Mouse (Mus musculus): ENCODE data around the gene Olfr424. TPM values are rescaled to one million over a fixed set of nuclear protein-coding genes. Genes with fewer than 3 reads are reported as not detected.

The Olfr424 gene
- not detected in 2 replicates for polyA plus RNA-seq (2012; rRNA removed)

DNA sequence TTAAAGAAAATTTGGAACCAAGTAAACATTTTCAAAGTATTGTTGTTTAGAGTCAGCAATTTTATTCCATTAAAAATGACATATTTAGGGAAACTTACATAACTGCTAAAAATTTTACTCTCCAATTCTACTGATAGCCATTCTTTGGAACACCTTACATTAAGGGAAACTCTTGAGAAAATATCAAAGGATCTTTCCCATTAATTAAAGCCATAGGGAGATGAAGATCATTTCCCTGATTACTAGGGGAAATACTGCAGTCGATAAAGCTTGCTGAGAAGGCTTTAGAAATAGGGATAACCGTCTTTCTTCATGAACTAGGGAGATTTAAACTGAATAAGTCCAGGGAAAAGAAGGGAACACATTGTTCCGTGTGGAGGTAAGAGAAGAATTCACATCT lies at the start of gene Olfr424:
TSS of gene Olfr424 (plus strand) at position 301 of the 400 bp plus-strand sequence.

DNA sequence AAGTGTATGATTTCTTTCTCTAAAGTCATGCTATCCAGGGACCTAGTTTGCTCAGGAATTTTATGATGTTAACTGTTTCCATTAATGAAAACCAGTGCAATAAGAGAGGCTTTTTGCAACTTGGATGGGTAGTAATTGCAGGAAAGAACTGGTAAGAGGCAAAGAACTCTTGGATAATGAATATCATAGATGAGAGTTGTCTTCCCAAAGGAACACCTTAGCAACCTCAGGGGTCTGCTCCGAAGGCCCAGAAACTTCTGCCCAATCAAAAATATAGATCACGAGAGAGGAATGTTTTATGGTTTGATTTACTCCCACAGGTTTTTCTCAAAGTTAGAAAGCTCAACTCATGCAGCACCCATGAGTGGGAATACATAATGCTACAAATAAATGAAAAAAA lies 47.3 kb upstream of the Olfr424 start, which contains the start of gene Olfr429:
TSS of gene Olfr429 (plus strand) at position 301 of the 400 bp plus-strand sequence.

DNA sequence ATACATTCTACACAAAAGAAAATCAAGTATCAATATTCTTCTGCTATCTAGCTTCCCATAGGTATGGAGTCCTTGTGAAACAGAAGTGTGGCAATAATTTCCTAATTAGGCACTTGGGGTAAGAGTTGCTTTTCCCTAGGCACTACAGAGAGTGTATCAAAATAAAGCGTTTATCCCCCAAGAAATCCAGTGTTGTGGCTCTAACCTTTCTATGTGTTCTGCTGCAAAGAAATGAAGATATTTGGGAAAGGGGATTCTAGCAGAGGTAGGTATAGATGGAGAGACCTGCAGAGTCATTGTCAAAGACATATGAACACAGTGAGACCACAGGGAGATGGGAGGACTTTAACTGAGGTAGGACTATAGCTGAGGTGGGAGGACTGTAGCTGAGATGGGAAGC lies 34.7 kb upstream of the Olfr424 start, which contains the start of gene Olfr427:
TSS of gene Olfr427 (plus strand) at position 301 of the 400 bp plus-strand sequence.

DNA sequence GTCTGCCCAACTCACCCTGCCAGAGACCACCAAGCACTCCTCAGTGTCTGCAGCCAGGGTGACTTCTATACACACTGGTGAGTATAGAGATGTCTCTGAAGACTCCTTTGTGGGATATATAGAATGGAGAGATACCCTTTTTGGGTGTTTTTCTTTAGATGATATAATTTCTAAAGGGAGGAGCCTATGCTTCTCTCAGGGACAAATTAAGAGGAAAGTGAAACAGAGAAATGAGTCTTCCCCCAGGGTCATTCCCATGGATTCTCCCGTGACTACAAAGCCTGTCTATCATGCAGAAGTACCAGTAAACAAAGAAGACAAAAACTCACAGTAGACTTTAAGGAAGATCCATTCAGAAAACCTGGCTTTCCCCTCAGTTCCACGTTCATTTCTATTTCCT lies 10.3 kb upstream of the Olfr424 start, which contains the start of gene Olfr231:
TSS of gene Olfr231 (minus strand) at position 101 of the 400 bp plus-strand sequence.

DNA sequence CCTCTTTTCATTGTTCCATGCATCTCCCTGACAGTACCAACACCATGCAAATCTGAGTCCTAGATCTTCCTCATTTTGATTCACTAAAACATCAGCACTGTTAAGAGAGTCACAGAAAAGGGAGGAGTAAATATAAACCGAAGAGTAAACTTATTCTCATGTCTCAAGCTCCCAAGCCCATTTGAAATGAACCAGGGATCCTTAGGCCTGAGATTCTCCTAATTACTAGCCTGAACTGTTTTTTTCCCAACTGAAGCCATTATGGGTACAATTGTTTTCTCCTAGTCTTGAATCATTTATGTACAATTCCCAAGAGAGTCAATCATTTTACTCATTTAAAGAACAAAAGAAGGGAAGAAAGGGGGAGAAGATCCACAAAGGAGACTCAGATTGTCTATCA lies 24.0 kb downstream of the Olfr424 start, which contains the start of gene Olfr420:
TSS of gene Olfr420 (plus strand) at position 301 of the 400 bp plus-strand sequence.

DNA sequence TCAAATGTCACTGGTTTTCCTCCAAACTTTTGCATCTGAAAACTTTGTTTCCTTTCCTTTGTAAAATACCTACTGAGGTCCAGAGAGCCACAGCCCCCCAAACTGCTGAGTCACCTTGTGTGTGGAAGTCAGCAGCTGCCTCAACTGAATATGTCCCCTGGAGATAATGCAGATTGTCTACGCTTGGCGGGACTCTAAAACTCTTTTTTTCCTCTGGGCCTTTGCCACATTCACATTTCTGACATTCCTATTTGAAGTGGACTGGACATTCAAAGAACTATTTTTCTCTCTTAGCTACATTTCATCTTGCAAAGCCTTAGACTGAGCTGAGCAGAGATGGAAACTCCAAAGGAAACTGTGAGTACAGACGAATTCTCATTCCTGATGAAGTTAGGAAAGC lies 41.3 kb downstream of the Olfr424 start, which contains the start of gene Spta1:
TSS of gene Spta1 (plus strand) at position 172 of the 400 bp plus-strand sequence.

Other genes starting within 250 kb of the Olfr424 start
- 0.70 and 0.98 TPM in 2 replicates for gene Ifi211, start 218.5 kb upstream of the Olfr424 start, polyA plus RNA-seq (2012; rRNA removed)
- gene Mndal, start 189.0 kb upstream of the Olfr424 start, polyA plus RNA-seq (2012; rRNA removed) = 0.83 and 1.6 TPM in 2 replicates
- 4.3 and 6.1 TPM in 2 replicates for gene Ifi203, start 188.8 kb upstream of the Olfr424 start, polyA plus RNA-seq (2012; rRNA removed)
- 0.20 and 0.52 TPM in 2 replicates for gene Ifi202b, start 148.8 kb upstream of the Olfr424 start, polyA plus RNA-seq (2012; rRNA removed)
- 0.51 and 0.52 TPM in 2 replicates for gene Ifi205, start 99.7 kb upstream of the Olfr424 start, polyA plus RNA-seq (2012; rRNA removed)
- gene Olfr433, start 90.8 kb upstream of the Olfr424 start, polyA plus RNA-seq (2012; rRNA removed) = 0.24 and 0.25 TPM in 2 replicates
- 0.10 TPM in 1 of 2 replicates, not detected in the other for gene Olfr432, start 82.3 kb upstream of the Olfr424 start, polyA plus RNA-seq (2012; rRNA removed)
- not detected in 2 replicates for gene Olfr430, start 64.9 kb upstream of the Olfr424 start, polyA plus RNA-seq (2012; rRNA removed)
- gene Olfr429, start 47.2 kb upstream of the Olfr424 start, polyA plus RNA-seq (2012; rRNA removed) = not detected in 2 replicates
- gene Olfr427, start 34.6 kb upstream of the Olfr424 start, polyA plus RNA-seq (2012; rRNA removed) = not detected in 2 replicates
- gene Olfr231, start 10.4 kb upstream of the Olfr424 start, polyA plus RNA-seq (2012; rRNA removed) = not detected in 2 replicates
- not detected in 2 replicates for gene Olfr420, start 24.1 kb downstream of the Olfr424 start, polyA plus RNA-seq (2012; rRNA removed)
- not detected in 2 replicates for gene Spta1, start 41.3 kb downstream of the Olfr424 start, polyA plus RNA-seq (2012; rRNA removed)
- not detected in 2 replicates for gene Olfr419, start 120.5 kb downstream of the Olfr424 start, polyA plus RNA-seq (2012; rRNA removed)
- gene Mptx1, start 199.0 kb downstream of the Olfr424 start, polyA plus RNA-seq (2012; rRNA removed) = not detected in 2 replicates
- not detected in 2 replicates for gene Olfr417, start 233.6 kb downstream of the Olfr424 start, polyA plus RNA-seq (2012; rRNA removed)

Data from ovary, adult 2 months (tissue).